16 mouse cellular contexts compared by ENCODE assay signal in genomic region chr5:69721351-69722006, GRCm38 (mm10).
"Had no signal": no experiment of that assay in that cellular context is flagged by ENCODE, and none has a peak within 500 bp of the region (broad histone marks: within the 10 kb centered on the region; RNA-seq: fewer than 3 reads in every experiment).

No protein-coding gene starts in this region.

- H3K36me3 ChIP-seq: midbrain, embryonic 10.5 days; midbrain, embryonic 12.5 days; neural tube, embryonic 13.5 days; neural tube, embryonic 15.5 days; stomach, embryonic 15.5 days had no signal

- H3K9ac ChIP-seq: lung, embryonic 14.5 days; midbrain, embryonic 12.5 days; neural tube, embryonic 13.5 days; neural tube, embryonic 15.5 days; stomach, embryonic 15.5 days had no signal

- H3K4me2 ChIP-seq: lung, embryonic 14.5 days; midbrain, embryonic 12.5 days; neural tube, embryonic 13.5 days; neural tube, embryonic 15.5 days; stomach, embryonic 15.5 days had no signal

- H3K4me3 ChIP-seq: midbrain, embryonic 10.5 days; midbrain, embryonic 12.5 days; myocyte; neural tube, embryonic 13.5 days; neural tube, embryonic 15.5 days; stomach, embryonic 15.5 days had no signal

- H3K27me3 ChIP-seq: midbrain, embryonic 12.5 days; neural tube, embryonic 13.5 days; neural tube, embryonic 15.5 days; stomach, embryonic 15.5 days had no signal

- ATAC-seq: midbrain, embryonic 16.5 days had no signal

- DNase-seq: lung, embryonic 14.5 days; lung, postnatal 10 days; lung, postnatal 4 days; midbrain, embryonic 14.5 days; right cerebral cortex, postnatal 14 days; thymus, adult 2 months; thymus, postnatal 25 days; thymus, postnatal 4 days had no signal

- H3K4me1 ChIP-seq: midbrain, embryonic 10.5 days; midbrain, embryonic 12.5 days; neural tube, embryonic 13.5 days; neural tube, embryonic 15.5 days; stomach, embryonic 15.5 days had no signal

- H3K27ac ChIP-seq: midbrain, embryonic 10.5 days; midbrain, embryonic 12.5 days; neural tube, embryonic 13.5 days; neural tube, embryonic 15.5 days; stomach, embryonic 15.5 days; stomach, postnatal 0 days had no signal

- H3K9me3 ChIP-seq: midbrain, embryonic 10.5 days; midbrain, embryonic 12.5 days; neural tube, embryonic 13.5 days; neural tube, embryonic 15.5 days; stomach, embryonic 15.5 days had no signal
